Mouse (Mus musculus) left cerebral cortex, postnatal 25 days (tissue): ENCODE results near the gene Nfyb. TPM values are rescaled to one million over a fixed set of nuclear protein-coding genes. Genes with fewer than 3 reads are reported as not detected.
A peak's percentile ranks its signal among the peaks of the same experiment; 100 is the strongest.

Source experiments
- DNase-seq, 2 experiments: peaks; one replicate each; pipeline ENCODE4 v3.0.0; 2022; ENCODE audit warnings: low spot score in 2 of 2, mixed read lengths in 1 of 2
- intact Hi-C: fragments of 180-260 bp; cut with DNase I; formaldehyde crosslinking; loops from one replicate; pipeline ENCODE4 v1.15.1; 2025
- total RNA-seq, 2 experiments: library from RNA; stranded (reverse); gene quantifications; 2 replicates each; pipeline ENCODE4 v1.2.3; 2021

The Nfyb gene
- 10 to 100 TPM; 59.7 to 63.4 TPM for total RNA-seq

DNA sequence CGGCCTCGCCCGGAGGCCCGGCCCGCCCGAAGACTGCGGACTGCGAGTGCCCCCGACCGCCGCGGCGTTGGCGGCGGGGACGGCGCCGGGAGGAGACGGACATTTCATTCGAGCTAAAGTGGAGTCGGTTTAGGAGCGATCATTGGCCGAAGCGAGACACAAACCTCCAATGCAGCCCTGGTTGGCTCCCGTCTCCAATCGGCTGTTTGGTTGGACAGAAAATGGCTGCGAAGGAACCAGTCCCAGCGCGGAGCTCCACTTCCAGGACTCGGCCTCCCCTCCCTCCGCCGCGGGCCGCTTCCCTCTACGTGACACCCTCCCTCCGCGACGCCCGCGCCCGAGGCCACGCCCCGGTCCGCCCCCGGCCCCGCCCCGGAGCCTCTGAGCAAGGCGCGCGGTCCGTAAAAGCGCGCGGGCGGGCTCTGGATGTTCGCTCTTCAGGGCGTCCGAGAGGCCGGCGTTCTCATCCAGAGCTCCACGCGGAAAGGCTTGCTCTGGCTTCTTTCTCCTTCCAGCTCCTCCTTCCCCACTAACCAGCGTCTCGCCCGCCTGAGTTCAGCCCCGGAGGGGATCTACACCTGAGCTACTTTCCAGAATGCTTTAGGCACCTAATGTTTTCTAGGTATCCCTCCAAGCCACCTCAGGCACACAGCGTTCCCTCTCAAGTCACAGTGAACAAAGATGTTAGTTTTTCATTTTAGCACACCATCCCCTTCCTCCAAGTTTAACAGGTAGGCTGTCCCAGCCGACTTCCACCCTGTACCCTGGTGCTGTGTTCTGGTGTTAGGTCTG is at the start of gene Nfyb:
Gene Nfyb, minus strand, starts transcription at position 305 of the 792 bp plus-strand sequence.
- intact Hi-C loops = loop anchor here (1.0 to 5.0 kb wide), 4 partner anchors 31 to 97 kb away; partner anchors contain the start of gene Hcfc2
- DNase-seq = peak; percentile 97 to 99

DNA sequence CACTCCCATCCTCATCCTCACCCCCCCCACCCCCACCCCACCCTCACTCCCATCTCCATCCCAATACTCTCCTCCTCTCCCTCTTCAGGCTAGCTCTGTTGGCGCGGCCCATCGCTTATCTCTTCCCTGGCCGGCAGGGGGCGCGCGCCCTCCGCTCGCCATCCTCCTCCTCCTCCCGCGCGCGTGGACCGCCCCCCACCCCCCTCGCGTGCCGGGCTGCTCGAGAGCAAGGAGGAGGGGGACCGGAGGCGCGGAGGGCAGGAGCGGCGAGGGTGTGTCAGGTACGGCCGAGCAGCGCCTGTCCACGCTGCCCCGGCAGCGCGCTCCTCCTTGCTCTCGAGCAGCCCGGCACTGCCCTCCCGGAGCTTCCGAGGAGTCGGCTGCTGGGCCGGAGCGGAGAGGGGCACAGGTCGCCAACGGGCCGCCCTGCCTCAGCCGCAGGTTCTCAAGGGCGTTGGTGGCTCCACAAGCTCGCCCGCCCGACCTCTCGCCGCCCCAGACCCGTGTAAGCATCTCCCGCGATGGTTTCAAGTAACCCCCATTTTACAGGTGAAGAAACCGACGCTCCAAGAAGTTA is 48.0 kb upstream of the Nfyb start:
- peak; percentile 61 to 74 for DNase-seq
- intact Hi-C loops = loop anchor here (1.0 to 5.0 kb wide), 2 partner anchors 45 to 89 kb away; no protein-coding TSS in a partner anchor

DNA sequence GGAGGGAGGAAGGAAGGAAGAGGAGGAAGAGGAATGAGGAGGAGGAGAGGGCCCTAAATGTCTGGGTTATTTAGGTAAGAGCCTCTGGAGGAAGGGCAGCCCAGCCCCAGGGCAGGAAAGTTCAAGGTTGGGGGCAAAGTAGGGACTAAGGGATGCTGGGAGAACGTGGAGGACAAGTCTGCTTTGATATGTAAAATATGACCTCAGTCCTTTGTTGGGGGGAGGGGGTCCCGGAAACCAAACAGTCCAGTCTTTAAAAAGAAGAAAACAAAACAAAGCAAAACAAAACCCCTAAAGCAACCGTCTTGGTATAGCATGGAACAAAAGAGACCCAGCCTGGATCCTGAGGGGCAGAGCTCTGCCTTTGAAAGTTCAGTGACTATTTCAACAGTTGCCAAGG is 45.4 kb upstream of the Nfyb start:
- no peak for DNase-seq

DNA sequence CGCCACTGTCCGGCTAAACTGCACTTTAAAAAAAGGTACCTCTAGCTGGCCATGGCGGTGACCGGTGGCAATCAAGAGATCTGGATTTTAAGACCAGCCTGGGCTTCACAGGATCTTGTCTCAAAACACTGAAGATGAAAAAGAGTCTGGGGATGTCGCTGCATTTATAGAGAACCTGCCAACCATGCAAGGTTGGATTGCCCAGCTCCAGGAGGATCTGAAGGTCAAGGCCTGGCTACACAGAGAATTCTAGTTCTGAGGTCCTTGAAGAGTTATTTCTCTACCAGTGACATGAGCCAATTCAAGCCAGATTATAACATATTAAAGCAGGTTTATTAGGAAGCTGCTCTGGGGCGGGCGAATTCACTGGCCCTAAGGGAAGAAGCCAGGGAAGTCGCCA is 44.9 kb upstream of the Nfyb start:
- no peak for DNase-seq
- intact Hi-C loops = no loop called here

More for the DNA sequence above, 45.4 kb upstream of the Nfyb start:
- intact Hi-C loops = no loop called here

DNA sequence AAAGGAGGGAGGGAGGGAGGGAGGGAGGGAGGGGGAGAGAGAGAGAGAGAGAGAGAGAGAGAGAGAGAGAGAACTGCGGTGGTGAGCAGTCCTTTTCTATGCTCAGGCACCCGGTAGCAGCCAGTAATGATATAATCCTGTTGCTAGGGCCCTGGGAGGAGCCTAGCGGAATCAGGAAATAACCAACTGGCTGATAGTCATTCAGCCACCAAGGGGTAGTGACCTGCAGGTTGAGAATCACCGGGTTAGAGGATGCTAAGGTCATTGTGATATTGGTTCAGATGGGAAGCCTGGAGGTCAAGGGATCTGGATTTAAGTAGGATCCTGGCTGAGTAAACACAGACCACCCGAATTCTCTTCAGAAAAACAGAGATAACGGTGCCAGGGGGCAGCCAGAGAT is 44.2 kb upstream of the Nfyb start:
- intact Hi-C loops = no loop called here
- no peak for DNase-seq

DNA sequence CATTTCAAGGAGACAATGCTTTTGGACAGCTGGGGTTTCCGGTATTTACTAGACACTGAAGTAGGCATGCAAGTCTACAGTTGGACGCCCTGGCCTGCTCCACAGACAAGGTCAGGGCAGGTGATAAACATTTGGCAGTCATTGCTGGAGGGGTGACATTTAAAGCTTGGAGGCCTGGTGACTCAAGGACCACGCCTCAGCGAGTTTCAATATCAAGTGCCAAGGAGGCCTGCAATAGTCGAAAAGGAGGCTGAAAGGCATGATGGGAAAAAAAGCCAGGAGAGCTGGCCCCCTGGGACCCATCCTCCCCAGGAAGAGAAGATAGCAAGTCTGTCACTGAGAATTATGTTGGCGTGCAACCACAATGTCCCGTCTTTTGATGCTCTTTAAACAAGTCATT is 43.3 kb upstream of the Nfyb start:
- no peak for DNase-seq
- intact Hi-C loops = no loop called here

DNA sequence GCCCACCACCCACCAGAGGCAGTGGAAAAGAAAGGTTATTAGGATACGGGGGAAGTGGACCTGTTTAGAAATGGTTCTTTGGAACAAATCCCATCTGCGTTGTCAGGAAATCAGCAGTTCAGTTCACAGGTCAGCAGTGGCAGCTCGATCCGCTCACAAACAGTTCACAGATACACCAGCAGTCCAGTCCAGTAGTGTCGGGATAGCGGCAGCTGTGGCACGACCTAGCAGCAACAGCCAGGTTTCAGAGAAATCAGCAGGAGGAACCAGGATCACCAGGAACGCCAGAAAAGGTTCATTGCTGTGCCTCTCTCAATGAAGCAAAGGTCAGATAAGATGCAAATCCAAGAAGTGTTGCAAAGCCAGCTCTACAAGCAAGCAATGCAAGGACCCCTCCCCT is 42.5 kb upstream of the Nfyb start:
- intact Hi-C loops = no loop called here

DNA sequence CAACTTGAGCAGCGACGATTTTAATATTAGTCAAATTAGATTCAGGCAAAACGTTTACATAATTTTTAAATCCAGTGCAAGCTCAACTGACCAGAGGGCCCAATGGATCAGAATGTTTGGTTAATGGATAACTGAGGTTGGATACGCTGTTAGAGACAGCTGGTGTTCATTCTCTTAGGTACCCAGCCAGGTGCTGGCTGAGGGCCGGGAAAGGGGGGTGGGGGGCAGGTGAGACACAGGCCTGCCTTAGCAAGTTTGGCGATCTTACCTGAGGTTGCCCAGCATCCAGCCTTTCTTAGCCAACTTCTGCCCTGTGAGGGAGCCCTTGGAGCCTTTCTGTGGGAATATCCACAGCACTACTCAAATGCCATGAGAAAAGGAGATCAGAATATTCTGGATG is 41.2 kb upstream of the Nfyb start:
- no peak for DNase-seq
- intact Hi-C loops = no loop called here

More for the DNA sequence above, 42.5 kb upstream of the Nfyb start:
- no peak for DNase-seq

DNA sequence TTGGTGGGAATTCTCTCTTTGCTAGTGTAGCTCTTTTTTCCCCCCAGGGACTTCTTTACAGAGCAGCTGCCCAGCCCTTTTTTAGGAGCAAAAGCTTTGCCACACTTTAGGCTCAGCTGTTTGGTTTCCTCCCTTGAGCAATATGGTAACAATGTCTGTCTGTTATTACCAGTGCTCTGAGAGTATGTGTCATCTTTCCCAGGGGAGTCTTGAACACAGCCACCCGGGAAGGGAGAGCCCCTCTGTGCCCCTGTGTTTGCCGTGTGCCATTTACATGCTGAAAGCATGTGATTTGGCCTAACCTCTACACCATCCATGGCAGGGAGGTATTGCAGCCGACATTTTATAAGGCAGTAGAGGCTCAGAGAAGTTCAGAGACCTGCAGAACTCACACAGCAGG is 40.5 kb upstream of the Nfyb start:
- intact Hi-C loops = no loop called here
- DNase-seq = no peak

DNA sequence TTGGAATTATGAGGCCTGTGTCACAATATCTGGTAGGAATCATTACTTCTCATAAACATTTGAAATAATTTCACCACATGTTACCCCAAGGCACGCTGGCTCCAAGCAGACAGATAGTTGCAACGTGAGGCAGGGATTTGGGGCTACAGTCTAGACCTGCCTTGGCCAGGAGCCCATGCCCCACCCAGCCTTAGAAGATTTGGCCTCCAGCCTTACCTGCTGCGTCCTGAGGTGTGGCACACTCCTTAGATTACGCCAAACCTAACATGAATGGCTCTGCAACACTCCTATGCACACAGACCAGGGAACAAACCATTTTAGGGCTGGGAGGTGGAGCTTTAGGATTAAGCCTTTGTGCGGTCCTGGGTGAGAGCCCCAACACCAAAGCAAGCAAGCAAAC is 36.1 kb upstream of the Nfyb start:
- intact Hi-C loops = no loop called here
- DNase-seq = no peak

DNA sequence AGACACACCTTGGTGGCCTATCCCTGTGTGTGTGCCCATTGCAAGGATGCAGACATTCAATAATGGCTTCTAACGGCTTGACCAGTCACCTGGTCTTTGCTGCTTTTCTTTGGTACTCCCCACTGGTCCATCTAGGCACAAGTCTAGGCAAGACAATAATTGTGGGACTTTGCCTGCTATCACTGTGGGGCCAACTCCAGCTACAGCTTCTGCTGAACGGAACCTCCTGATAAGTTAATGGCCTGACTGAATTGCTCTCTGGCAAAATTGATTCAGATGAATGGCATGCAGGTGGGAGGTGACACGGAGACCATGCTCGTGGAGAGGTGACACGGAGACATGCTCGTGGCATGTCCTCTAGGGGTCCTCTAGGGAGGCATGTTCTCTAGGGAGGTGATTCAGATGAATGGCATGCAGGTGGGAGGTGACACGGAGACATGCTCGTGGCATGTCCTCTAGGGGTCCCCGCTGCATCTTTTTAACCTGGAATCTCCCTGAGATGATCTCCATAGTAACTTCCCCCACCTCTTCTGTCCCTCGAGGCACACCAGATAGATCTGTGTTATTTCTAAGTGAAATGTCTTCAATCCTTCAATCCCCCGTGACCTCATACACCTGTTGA is 34.5 kb upstream of the Nfyb start:
- no peak for DNase-seq
- intact Hi-C loops = loop anchor here (5.0 kb wide), 1 partner anchor 64 kb away; no protein-coding TSS in a partner anchor

DNA sequence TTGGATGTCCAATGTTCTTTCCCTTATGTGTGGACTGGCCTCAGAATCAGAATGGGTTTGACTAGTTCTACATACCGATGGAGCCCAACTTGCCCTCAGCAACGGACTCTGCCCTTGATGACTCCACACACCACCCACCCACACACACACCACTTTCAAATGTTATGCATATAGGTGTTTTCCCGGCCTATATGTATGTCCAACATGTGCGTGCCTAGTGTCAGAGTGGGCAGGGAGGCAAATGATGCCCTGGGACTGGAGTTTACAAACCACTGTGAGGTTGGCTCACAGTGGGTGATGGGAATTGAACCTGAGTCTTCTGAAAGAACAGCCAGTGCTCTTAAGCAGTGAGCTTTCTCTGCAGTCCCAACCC is 33.2 kb upstream of the Nfyb start:
- intact Hi-C loops = loop anchor here (5.0 kb wide), 1 partner anchor 65 kb away; no protein-coding TSS in a partner anchor
- DNase-seq = no peak

DNA sequence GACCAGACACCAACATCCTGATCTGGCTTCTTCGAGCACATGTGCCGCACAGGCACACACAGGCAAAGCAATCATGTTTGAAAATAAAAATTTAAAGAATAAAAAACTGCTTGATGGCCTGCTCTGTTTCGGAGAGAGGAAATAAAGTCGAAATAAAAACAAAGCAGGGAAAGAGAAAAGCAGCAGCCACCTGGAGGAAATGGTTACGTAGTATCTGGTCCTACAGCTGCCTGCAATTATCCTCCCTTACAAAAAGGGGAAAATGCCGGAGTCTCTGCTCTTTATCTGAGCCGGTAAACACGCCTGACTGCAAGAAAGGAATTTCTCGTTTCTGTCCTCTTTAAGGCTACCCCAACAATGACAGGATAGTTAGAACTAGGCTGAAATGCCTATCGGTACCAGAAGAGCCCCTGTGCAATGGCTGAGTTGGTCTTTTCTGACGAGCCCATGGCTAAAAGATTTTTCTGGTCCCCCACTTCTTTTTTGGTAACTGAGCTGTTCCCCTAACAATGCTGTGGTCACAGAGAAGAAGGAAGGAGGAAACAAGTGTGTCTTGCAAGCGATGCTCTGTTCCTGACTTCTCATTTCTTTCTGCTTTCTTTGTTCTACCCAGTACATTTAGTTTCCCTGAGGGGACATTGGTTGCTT is 32.7 kb upstream of the Nfyb start:
- peak in 1 of 2 experiments; percentile 45 for DNase-seq
- intact Hi-C loops = loop anchor here (5.0 kb wide), 1 partner anchor 66 kb away; no protein-coding TSS in a partner anchor

DNA sequence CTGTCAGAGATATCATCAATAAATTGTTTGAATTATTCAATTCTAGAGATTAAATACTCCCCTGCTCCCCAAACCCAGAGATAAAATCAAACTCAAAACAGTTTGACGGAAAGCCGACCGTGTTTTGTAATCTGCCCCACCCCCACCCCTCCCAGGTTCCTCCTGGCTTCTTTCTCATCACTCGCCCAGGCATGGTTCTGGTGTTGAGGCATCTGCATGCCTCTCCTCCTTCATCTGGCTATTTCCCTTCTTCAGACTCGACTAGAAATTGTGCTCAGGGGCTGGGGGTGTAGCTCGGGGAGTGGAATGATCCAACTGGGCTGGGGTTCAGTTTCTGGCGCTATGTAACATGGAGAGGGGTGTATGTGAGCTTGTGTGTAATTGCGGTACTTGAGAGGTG is 31.8 kb upstream of the Nfyb start:
- no peak for DNase-seq
- intact Hi-C loops = loop anchor here (1.0 to 5.0 kb wide), 2 partner anchors 31 to 67 kb away; partner anchors contain the start of gene Nfyb

DNA sequence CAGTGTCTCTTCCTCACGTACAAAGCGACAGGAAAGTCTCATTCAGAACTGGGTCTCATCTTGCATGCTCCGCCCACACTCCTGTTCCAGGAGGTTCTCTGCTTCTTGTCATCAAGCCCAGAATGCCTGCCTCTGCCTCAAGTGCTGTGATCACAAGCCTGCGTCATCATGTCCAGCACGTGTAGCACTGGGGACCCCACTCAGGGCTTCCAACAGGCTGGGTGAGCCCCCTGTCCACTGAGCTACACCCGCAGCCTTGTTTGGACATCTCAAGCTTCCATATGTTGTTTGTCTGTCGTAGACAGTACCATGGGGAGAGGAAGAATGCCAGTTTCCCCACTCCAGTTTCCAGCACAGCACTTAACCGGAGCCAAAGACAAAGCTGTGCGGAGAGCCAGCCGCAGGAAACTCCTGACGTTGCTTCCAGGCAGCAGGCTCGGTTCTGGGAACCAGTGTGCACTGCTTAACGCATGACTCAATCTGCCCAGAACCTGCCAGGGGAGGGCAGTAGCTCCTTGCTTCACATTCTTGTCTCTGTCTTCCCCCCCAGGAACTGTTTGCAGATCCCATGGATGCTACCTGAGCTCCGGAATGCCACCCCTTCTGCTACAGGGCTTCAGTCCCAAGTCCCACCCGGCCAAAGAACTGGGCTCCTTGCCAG is 31.3 kb upstream of the Nfyb start:
- intact Hi-C loops = loop anchor here (1.0 to 5.0 kb wide), 2 partner anchors 31 to 67 kb away; partner anchors contain the start of gene Nfyb
- DNase-seq = peak; percentile 72 to 95

DNA sequence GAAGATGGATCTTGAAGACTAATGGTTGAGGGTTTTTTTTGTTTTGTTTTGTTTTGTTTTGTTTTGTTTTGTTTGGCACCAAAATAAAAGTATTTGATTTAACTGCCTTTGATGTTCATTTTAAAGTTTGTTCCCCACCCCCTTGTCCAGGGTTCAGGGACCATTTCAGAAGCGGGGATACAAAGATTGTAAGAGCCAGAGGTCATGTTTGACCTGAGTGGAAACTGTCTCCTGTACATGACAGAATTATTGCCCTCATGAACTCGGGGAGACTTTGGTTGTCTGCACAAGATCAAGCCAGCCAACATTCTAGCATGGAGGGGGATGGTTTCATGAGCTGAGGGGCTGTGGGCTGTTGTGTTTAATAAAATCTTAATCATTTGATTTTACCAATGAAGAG is 28.4 kb upstream of the Nfyb start:
- intact Hi-C loops = no loop called here
- no peak for DNase-seq

DNA sequence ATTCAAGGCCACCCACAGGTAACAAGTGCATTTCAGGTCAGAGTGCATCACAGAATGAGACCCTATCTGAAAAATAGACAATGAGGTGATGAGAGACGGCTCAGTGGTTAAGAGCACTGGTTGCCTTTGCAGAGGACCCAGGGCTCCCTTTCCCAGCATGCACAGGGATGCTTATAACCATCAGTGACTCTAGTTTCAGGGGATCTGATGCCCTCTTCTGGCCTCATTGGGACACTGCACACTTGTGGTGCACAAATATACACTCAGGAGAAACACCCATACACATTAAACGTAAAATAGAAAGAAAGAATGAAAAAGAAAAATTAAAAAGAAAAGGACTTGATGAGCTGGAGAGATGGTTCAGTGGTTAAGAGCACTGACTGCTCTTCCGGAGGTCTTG is 27.8 kb upstream of the Nfyb start:
- intact Hi-C loops = no loop called here
- DNase-seq = no peak

DNA sequence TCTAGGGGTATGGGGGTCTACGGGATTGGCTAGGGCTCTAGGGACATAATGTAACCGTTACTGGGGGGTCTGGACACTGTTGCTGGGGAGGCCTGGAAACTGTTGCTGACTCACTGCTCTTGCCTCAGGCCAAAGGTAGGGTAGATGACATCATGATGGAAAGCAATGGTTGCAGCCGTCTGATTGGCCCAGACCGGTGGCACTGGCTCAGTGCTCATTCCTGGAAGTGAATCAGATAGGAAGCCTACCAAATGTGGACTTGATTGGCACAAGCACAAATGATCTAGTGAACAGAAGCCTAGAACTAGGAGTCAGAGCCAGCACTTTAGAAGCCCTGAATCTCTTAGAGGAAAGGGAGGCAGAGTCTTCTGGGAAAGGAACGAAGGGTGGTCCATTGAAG is 26.6 kb upstream of the Nfyb start:
- intact Hi-C loops = no loop called here
- no peak for DNase-seq

DNA sequence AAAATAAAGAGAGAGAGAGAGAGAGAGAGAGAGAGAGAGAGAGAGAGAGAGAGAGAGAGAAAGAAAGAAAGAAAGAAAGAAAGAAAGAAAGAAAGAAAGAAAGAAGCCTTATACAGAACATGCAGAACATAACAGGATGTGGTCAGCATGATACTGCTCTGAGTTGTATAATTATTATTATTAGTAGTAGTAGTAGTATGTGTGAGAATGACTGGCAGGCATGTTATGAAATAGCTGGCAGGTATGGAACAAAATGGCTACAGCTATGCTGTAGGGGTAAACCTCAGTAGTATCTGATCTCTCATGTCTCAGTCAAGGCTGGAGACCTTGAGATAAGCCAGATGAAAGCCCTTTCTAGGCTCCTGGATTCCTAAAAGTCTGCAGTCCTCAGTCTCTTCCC is 25.2 kb upstream of the Nfyb start:
- no peak for DNase-seq
- intact Hi-C loops = no loop called here

DNA sequence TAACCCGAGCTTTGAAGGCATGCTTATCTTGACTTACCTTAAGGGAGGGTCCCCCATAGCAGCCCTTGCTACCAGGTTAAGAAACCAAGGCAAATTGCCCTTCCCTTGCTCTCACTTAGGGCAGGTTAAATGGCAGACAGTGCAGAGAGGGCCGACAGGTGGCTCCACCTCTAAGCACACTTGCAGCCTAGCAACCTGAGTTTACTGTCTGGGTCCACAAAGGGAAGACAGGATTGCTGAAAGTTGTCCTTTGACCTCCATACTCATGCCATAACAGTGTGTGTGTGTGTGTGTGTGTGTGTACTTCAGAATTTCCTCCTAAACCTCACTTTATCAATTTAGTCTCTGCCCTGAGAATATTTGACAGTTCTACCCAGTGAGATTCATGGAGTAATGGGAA is 18.5 kb upstream of the Nfyb start:
- intact Hi-C loops = no loop called here
- DNase-seq = no peak
